Mouse (Mus musculus): ENCODE results near the gene Pias4. TPM values are rescaled to one million over a fixed set of nuclear protein-coding genes. Genes with fewer than 3 reads are reported as not detected.
A peak's percentile ranks its signal among the peaks of the same experiment; 100 is the strongest.

The Pias4 gene
- total RNA-seq, 2 experiments from 2014 or later, result 26.2 to 29.8 TPM

DNA sequence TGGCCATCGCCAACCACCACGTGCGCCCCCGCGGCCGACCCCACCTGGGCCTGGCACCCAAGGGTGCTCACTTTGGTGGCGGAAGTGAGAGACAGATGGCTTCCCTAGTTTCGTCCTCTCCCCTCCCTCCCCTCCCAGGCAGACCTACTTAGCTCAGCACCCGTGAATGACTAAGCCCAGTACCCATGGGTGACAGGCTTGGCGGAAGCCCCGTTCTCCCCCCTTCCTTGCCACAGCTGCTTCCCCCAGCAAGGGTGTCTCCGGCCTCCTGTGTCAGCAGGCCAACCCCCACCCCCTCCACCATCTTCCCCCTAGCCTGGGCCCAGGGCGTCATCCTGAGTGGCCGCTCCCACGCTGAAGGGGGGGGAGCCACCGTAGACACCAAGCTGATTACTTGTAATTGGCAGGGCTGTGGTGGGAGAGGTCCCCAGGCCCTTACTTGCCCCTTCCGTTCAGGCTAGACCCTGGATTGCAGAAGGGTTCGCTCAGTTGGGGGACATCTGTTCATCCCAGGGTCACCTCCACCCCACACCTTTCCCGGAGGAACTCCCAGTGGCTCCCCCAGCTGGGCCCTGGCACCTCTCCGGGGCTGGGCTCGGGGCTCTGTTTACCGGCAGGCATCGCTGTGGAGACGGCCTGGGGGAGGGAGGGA is 29.5 kb downstream of the Pias4 start:
- DNase-seq, result no peak

DNA sequence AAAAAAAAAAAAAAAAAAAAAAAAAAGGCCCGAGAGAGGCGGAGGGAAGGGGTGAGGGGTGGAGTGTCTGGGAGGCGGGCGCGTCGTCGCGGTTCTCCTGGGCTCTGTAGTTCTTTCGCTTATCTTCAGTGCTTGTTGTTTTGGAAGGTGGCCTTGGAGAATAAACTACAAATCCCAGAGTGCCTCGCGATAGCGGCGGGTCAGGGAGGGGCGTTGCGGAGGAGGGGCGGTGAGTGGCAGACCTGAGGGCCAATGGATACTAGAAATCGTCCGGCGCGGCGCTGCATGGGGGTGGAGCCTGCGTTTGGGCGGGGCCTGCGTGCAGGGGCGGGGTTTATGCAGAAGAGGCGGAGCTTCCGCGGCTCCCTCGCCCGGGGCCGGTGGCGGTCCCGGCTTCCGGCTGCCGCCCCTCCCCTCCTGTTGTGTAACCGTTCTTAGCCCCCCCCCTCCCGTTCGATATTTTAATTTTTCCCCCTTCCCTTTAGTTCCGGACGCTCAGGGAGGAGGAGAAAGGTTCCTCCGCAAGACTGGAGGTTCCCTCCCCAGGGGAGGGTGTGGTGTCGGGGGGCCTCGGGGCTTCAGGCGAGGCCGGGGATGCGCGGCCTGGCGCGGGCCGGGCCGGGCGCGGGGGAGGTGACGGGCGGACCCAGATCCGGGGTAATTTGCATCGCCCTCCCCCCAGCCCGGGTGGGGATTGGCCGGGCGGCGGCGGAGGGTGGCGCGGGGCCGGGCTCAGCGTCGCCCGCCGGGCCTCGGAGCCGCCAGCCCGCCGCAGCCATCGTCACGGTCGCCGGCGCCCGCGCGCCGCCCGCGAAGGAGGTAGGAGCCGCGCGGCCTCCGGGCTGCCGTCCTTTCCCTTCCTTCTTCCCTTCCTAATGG is 30.2 kb downstream of the Pias4 start:
- DNase-seq, result peak; percentile 100

DNA sequence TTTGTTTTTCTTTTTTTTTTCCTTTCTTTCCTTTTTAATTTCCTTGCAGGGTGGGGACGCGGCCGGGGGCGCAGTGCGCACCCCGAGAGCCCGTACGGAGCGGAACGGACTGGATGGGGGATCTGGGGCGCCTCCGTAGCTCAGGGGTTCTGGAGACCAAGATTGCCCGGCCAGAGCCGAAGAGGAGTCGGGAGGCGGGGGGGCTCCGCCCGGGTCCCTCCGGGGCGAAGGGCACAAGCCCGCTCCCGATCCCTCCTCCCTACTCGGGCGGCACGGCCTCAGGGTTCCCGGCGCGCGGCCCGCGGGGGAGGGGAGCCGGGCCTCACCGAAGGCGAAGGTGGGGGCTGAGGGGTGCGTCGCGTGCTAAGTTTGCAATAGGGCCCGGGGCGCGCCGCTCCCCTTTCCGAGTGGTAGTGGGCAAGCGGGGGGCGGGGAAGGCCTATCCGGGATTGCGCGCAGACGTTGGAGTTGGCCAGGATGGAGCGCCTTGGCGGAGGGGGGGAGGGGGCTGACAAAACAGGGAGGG is 31.0 kb downstream of the Pias4 start:
- DNase-seq, result peak; percentile 79 to 83

DNA sequence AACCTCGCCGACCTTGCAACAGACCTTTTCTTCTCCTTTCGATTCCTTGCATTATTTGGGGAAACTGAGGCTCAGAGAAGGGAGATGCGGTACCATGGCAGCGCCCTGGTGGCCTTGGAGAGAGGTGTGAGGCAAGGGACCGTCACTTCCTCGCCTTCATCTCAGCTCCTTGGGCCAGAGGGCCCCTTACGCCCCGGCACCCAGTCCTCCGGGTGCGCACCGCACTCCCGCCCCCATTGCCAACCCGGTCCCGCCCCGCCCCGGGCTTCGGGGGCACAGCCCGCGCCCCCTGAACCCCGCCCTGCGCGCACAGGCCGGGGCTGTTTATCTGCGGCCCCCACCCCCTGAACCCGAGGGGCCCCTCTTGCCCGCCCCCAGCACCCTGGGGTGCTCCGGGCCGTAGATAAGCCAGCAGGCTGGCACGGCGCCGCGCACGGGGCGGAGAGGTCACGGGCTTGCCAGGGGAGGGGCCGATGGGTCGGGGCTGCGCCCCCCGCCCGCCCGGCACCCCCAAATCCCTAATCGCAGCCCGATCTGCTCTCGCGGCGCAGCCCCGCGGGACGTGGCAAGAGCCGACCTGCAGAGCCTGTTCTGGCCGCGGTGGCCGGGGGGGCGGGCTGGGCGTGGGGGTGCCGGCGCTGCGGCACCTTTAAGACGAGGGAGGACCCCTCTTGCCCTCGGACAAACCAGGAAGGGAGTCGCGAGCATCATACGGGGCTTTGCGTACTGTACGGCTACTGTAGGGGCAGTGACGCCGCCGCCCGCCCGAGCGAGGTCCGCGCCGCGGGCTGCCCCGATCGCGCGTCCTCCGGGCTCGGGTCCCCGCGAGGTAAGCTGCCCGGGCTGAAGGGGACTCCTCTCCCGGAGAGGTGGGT is 31.7 kb downstream of the Pias4 start:
- DNase-seq, result peak in 1 of 2 experiments; percentile 68

DNA sequence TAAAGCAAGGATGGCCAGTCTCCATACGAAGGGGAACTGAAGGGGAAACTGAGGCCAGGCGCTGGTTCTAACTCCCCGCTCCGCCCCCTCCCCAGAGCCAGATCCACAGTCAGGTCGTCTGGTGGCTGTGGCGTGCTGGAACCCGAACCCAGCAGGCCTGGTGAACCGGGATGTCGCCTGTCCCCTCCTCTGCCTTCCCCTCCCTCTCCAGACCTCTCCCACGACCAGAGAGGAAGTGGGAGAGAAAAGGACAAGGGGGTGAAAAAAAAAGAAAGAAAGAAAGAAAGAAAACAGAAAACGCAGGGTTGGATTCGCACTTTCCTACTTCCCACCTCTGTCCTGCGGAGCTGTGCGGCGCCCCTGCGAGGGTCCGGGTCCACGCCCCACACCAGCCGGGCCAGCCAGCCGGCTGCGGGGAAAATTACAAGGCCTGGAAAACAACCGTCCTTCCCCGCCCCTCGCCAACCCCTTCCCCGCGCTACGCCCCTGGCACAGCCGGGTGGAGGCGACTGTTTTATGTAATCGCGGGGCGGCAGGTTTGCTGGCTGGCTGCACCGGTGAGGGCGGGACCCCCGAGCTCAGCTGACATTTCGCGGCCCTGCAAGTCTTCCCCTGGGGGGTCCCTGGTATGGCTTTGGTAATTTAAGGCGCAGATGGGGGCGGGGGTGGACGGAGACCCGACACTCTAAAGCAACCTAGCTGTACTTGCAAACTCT is 32.6 kb downstream of the Pias4 start, which contains the start of gene Zbtb7a:
Zbtb7a (plus strand) TSS at position 255 of the 716 bp plus-strand sequence.
- DNase-seq, result peak; percentile 59 to 60

DNA sequence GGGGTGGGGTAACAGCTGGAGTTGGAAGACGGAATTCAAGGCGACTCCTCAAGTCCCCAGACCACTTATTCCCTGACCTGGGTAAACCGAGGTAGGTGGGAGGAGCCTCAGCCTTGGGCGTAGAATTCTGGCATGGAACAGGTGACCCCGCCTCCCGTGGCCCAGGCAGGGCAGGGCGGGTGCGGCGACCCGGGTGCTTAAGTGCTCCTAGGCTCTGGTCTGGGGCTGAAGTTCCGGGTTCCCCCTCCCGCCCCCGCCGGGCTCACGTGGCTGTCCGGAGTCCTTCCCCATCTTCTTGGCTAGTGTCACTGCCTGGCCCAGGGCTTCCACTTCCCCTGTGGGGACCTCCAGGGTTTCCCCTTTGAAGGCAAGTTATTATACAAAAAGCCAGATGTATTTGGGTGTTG is 33.5 kb downstream of the Pias4 start:
- no peak for DNase-seq

DNA sequence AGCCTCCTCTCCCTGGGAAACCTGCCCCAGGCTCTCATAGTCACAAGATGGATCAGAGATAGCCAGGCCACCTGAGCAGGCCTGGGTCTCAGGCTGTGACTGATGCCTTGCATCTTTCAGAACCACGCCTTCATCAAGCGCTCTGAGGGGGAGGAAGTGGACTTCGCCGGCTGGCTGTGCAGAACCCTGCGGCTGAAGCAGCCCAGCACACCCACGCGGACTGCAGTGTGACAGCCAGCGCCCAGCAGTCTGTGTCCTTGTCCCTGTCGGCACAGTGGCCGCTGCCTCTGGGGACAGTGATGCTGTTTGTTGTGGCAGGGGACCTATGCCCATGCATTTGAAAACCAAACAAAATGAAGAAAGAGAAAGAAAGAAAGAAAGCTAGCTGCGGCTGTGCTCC is 44.2 kb downstream of the Pias4 start:
- DNase-seq, result no peak

DNA sequence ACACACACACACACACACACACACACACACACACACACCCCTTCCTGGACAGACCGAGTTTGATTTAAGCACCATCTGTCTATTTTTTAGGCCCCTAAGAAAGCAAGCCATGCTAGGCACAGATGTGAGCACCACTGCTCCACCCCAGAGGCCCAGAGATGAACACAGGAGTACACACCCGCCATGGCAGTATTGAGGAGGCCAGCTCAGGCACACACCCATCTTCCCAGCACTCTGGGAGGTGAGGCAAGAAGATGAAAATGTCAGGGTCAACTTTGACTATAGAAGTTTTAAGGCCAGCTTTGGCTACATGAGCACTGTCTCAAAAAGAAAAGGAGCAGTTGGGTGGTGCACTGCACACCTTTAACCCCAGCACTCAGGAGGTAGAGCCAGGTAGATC is 44.8 kb downstream of the Pias4 start:
- no peak for DNase-seq

DNA sequence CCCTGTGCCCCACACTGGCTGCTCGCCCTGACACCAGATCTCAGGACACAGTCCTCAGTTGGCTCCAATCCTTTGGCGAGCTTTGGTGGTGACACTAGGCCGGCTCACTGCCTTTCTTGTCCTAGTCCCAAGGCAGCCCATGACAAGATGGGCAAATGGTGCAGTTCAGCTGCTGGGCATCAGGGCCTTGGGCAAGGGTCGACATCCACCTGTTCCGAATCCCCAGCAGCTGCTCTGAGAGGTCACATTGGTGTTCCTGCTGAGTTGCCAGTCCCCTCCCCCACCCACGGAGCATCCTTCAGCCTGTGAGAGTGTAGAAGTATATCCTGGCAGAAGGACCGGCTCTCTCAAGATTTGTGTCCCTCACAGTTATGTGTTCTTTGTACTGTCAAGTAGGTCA is 47.1 kb downstream of the Pias4 start:
- DNase-seq, result no peak

DNA sequence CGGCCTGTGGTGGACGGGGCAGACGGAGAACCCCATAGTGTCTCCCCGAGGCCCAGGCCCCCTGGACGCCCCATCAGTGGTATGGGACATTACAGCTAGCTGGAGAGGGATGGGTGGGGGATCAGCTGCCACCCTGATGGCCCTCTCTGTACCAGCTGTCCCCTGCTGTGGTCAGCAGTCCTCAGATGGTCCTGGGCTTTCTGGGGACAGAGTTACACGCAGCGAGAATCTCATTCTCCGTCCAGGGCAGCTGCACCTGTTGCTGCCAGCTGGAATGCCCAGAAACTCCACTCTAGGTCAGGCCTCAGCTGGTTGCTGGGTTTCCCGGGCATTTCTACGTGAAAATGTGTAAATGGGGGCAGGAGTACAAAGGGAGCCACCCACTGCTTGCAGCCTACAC is 48.1 kb downstream of the Pias4 start:
- no peak for DNase-seq

DNA sequence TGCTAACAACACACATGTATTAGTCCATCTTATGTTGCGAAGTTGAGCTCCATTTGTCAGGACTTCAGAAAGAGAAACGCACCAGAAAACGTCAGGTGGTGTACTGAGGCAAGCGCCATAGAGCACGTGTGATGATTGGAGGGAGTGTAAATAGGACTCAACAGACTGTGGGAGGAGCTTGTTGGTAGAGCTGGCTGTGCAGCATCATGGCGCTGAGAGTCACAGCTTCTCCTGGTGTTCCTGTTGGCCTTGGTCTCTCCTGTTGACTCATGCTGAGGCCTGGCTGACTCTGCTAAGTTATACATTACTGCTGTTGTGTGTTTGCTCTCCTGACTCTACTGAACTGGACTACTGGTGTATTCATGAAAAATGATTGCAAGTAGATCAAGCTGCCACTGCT is 54.8 kb downstream of the Pias4 start:
- DNase-seq, result no peak

DNA sequence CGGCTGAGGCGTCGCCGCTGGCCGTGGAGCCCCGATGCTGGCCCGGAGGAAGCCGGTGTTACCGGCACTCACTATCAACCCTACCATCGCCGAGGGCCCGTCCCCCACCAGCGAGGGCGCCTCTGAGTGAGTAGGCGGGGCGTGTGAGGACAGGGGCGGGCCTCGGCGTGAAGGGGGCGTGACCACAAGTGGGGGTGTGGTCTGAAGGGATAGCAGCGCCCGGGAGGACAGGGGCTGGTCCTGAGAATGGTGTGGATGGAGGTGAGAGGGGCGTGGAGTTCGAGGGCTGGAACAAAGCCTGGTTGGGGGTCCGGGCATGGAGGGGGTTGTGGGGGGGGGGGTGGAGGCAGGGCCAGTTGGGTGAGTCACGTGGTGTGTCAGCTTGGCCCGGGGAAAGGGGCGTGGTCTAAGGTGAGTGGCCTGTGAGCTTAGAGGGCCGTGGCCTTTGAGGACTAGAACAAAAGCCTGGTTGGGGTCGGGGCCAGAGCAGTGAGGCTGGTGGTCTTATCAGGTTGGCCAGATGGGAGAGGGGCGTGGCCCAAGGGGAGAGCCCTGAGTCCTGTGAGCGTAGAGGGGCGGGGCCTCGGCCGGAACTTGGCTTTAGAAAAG is 61.5 kb downstream of the Pias4 start:
- DNase-seq, result peak; percentile 82 to 83

DNA sequence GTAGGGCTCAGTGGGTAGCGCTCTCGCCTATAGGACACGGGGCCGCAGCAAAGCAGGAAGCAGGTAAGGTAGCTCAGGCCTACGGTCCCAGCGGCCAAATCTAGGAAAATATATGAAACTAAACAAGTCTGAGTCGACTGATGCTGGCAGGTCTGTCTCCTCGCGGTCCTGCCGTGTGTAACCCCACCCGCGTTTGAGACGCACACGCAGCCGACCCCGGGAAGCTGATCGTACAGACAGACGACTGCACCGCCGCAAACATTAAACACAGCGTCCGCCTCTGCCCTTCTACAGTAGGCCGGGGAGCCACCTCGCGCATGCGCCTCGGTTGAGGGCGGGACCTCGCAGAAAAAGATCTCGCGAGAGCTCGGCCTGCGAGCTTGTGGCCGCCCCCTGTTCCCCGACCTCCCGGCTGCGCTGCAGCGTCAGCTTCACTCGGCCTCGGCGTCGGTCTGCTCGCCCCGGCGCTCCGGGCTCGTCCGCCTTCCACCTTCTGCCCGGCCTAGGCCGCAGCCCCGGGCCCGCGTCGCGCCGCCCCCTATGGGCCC is 62.1 kb downstream of the Pias4 start, which contains the start of gene Map2k2:
Map2k2 (plus strand) TSS at position 351 of the 548 bp plus-strand sequence.
- DNase-seq, result peak; percentile 96 to 97

Small RNA genes lying within 50 kb of the gene (microRNA-seq; reads per million reads assigned to microRNA genes)
- 0 reads per million in 2 experiments for gene Mir5615-1
- gene Mir5615-2, result 0 reads per million in 2 experiments

Other genes with a start within 250 kb of the Pias4 start
- 10 to 100 TPM; 19.6 to 19.7 TPM for gene Lmnb2, start 249.7 kb downstream of the Pias4 start, total RNA-seq (2021)
- gene Gadd45b, start 237.8 kb downstream of the Pias4 start, total RNA-seq (2021), result 10 to 100 TPM; 17.7 to 19.1 TPM
- 100 to 1,000 TPM; 161 to 175 TPM for gene Gng7, start 153.0 kb downstream of the Pias4 start, total RNA-seq (2021)
- 10 to 100 TPM; 96.5 to 98.1 TPM for gene Diras1, start 142.3 kb downstream of the Pias4 start, total RNA-seq (2021)
- 10 to 100 TPM; 69.6 to 71.4 TPM for gene Slc39a3, start 130.5 kb downstream of the Pias4 start, total RNA-seq (2021)
- 100 to 1,000 TPM; 174 to 175 TPM for gene Sgta, start 107.7 kb downstream of the Pias4 start, total RNA-seq (2021)
- 10 to 100 TPM; 48.9 to 55.3 TPM for gene Thop1, start 97.9 kb downstream of the Pias4 start, total RNA-seq (2021)
- under 1 TPM; 0.52 to 0.71 TPM for gene Creb3l3, start 69.0 kb downstream of the Pias4 start, total RNA-seq (2021)
- gene Map2k2, start 62.0 kb downstream of the Pias4 start, total RNA-seq (2021), result 100 to 1,000 TPM; 132 to 141 TPM
- 100 to 1,000 TPM; 109 to 116 TPM for gene Zbtb7a, start 32.7 kb downstream of the Pias4 start, total RNA-seq (2021)
- 100 to 1,000 TPM; 868 to 892 TPM for gene Eef2, start 8.7 kb upstream of the Pias4 start, total RNA-seq (2021)
- gene Dapk3, start 15.1 kb upstream of the Pias4 start, total RNA-seq (2021), result 10 to 100 TPM; 65.6 to 77.8 TPM
- not detected for gene 4930442H23Rik, start 15.9 kb upstream of the Pias4 start, total RNA-seq (2021)
- under 1 TPM; 0.20 to 0.25 TPM for gene Nmrk2, start 34.1 kb upstream of the Pias4 start, total RNA-seq (2021)
- 100 to 1,000 TPM; 150 TPM for gene Atcay, start 62.9 kb upstream of the Pias4 start, total RNA-seq (2021)
- 10 to 100 TPM; 65.7 to 70.0 TPM for gene Zfr2, start 65.2 kb upstream of the Pias4 start, total RNA-seq (2021)
- gene Matk, start 85.0 kb upstream of the Pias4 start, total RNA-seq (2021), result 100 to 1,000 TPM; 227 to 236 TPM
- gene Mrpl54, start 99.0 kb upstream of the Pias4 start, total RNA-seq (2021), result 10 to 100 TPM; 32.3 to 36.0 TPM
- 10 to 100 TPM; 39.3 to 56.0 TPM for gene Apba3, start 99.0 kb upstream of the Pias4 start, total RNA-seq (2021)
- gene Tjp3, start 123.7 kb upstream of the Pias4 start, total RNA-seq (2021), result 1 to 10 TPM in 1 of 2 experiments, under 1 TPM in 1; 0.65 to 1.7 TPM
- gene Pip5k1c, start 125.0 kb upstream of the Pias4 start, total RNA-seq (2021), result 100 to 1,000 TPM; 301 to 304 TPM
- gene Cactin, start 153.2 kb upstream of the Pias4 start, total RNA-seq (2021), result 10 to 100 TPM; 28.9 to 30.1 TPM
- gene Tbxa2r, start 160.8 kb upstream of the Pias4 start, total RNA-seq (2021), result 1 to 10 TPM in 1 of 2 experiments, under 1 TPM in 1; 0.91 to 1.1 TPM
- gene Gipc3, start 175.3 kb upstream of the Pias4 start, total RNA-seq (2021), result 1 to 10 TPM; 1.7 to 1.9 TPM
- 10 to 100 TPM; 27.6 to 35.0 TPM for gene Hmg20b, start 182.6 kb upstream of the Pias4 start, total RNA-seq (2021)
- 10 to 100 TPM; 43.5 to 48.4 TPM for gene Mfsd12, start 189.6 kb upstream of the Pias4 start, total RNA-seq (2021)
- 1 to 10 TPM; 1.6 to 1.9 TPM for gene 4930404N11Rik, start 197.9 kb upstream of the Pias4 start, total RNA-seq (2021)
- 10 to 100 TPM; 61.5 to 68.9 TPM for gene Fzr1, start 210.6 kb upstream of the Pias4 start, total RNA-seq (2021)
- gene Dohh, start 216.5 kb upstream of the Pias4 start, total RNA-seq (2021), result 10 to 100 TPM; 72.5 to 76.9 TPM
- gene Gm48551, start 216.5 kb upstream of the Pias4 start, total RNA-seq (2021), result 1 to 10 TPM; 4.0 to 6.6 TPM
- 1 to 10 TPM; 4.5 to 7.1 TPM for gene Gm48552, start 221.1 kb upstream of the Pias4 start, total RNA-seq (2021)
- gene Smim24, start 225.1 kb upstream of the Pias4 start, total RNA-seq (2021), result 1 to 10 TPM; 1.6 to 1.7 TPM